Mouse (Mus musculus) spleen, adult 18-20 months (tissue): ENCODE results near the gene Prickle2.

Source experiments
- DNase-seq, 2 experiments: peaks; one replicate each; pipeline ENCODE4 v3.0.0; 2022; ENCODE audit warnings: mixed read lengths in 2 of 2

The Prickle2 gene

GRCm38 (mm10) chr6:92665530-92665989 is 40.4 kb downstream of the Prickle2 start:
- peak in 1 of 2 experiments; percentile 12 for DNase-seq

- no peak for DNase-seq
These were observed 42.1 kb downstream of the Prickle2 start for GRCm38 (mm10) chr6:92663885-92664284.

DNA sequence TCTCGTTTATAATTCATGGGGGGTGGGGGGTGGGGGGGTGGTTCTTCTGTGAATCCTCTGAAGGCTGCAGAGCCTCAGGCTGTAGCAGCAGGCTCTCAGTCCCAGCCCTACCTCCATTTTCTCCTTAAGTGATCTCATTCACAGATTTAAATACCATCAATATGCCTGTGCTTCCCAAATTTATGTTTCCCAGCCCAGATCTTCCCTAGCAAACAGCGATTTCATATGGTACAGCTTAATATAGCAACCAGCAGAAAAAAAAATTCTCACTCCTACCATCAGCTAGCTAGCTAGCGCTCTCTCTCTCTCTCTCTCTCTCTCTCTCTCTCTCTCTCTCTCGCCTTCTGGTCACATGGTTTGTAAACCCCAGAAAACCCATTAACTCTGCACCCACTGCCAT is 42.5 kb downstream of the Prickle2 start:
- no peak for DNase-seq

GRCm38 (mm10) chr6:92649063-92649462 is 56.9 kb downstream of the Prickle2 start:
- DNase-seq, result no peak

DNA sequence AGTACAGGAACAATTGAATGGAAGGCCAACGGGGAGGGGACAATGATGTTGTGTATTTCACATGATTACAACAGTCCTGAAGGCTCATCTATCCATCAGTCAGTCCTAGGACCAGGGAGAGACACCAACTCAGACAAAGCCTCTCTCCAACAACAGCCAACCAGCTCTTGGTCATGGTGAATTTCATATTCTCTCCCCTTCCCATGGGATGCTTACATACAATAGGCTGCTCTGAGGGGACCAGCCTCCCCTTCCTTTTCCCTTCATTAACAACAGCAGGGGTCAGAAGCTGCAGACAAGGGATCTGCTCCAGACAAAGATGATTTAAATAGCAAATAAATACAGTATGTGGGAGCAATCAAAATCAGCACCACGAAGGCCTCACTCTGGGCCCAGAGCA is 57.4 kb downstream of the Prickle2 start:
- no peak for DNase-seq

GRCm38 (mm10) chr6:92642929-92643328 is 63.0 kb downstream of the Prickle2 start:
- DNase-seq, result no peak

DNA sequence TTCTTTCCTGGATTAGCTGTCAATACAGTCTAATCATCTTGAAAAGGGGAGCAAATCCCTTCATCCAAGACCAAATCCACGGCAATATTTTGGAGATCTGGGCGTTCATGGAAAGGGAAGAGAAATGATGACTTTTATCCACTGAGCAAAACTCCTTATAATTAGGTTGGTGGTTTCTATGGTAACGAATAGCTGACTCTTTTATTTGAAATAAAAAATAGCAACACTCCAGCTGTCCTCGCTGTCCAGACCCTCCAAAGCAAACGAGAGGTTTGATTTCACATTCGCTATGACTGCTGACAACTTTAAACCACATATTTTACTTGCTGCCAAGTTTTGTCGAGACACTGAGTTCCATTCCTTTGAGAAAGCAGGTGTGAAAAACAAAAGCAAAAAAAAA is 64.0 kb downstream of the Prickle2 start:
- DNase-seq, result no peak

DNA sequence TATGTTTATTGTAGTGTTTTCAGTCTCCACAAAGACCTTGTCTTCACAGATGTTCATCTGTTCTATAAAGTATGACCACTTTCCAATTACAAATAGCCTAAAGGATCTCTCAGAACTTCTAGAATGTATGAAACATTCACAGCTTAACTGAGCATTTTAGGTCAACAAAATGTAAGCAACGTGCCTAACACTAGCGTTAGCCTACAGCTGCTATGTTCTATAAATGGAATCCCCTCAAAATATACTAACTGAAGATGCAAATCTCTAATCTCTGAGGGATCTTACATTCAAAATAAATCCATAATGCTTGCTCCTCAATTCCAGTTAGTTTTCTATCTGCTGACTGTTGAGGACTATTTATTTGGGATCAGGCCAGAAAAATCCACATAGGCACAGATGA is 65.1 kb downstream of the Prickle2 start:
- no peak for DNase-seq

GRCm38 (mm10) chr6:92636431-92636830 is 69.5 kb downstream of the Prickle2 start:
- DNase-seq, result no peak

GRCm38 (mm10) chr6:92634876-92635468 is 71.0 kb downstream of the Prickle2 start:
- DNase-seq, result no peak

GRCm38 (mm10) chr6:92630991-92631390 is 75.0 kb downstream of the Prickle2 start:
- no peak for DNase-seq

GRCm38 (mm10) chr6:92627711-92628110 is 78.2 kb downstream of the Prickle2 start:
- DNase-seq, result no peak

- no peak for DNase-seq
These were observed 78.8 kb downstream of the Prickle2 start for GRCm38 (mm10) chr6:92627048-92627617.

DNA sequence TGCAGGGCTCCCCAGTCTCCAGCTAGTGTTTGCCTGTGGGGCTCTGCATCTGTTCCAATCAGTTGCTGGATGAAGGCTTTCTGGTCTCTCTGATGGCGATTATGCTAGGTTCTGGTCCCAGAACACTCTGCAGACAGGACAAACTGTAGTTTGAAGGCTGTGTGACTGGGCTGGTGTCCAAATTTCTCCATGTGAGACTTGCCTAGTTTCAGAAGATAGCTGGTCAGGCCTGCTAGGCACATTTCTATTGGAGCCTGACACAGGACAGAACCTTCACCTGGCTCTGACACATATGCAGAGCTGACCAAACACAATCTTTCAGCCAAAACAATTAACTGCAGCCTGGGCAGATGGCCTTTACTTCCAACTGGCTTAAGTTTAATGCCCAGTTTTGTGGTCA is 80.0 kb downstream of the Prickle2 start:
- DNase-seq, result no peak

- no peak for DNase-seq
These were observed 81.6 kb downstream of the Prickle2 start for GRCm38 (mm10) chr6:92624306-92624705.

GRCm38 (mm10) chr6:92617183-92617582 is 88.8 kb downstream of the Prickle2 start:
- no peak for DNase-seq

DNA sequence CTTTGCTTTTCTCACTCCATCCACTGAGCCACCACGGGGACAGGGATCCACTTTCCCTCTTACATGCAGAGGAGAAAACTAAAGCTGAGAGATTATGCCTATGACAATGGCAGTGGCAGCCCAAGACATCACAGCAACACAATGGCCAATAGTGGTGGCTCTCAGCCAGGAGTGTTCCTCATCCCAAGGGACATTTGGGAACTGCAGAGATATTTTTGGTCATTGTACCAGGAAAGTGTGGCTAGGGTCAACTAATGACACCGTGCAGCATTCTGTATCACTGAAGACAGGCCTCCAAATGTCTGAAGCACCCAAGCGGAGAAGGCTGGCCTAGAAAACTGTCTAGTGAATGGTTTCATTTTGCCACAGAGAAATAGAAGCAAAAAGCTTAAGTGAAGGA is 91.2 kb downstream of the Prickle2 start:
- no peak for DNase-seq

DNA sequence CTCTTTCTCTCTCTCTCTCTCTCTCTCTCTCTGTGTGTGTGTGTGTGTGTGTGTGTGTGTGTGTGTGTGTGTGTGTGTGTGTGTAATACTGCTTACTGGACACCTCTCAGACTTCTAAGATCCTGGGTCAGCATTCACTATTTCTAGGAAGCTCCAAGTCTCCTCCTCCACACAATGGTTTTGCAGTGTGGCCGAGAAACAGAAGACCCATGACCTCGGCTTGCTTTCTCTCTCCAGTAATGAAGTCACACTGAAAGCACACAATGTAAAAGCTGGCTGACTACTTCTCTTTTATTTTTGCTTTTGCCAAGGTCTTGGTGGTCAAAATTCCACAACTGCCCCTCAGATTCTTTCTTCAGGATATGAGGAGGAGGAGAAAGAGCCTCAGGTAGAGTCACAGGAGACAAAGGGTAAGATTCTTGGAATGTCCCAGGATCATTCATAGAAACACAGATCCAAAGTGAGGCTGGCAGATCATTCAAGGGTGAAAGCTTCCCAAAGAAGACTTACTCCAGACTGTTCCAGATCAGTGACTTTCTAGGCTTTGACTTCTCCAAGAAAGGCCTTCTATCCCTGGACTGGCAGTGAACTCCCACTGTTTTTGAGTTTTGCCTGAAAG is 93.7 kb downstream of the Prickle2 start:
- DNase-seq, result no peak

GRCm38 (mm10) chr6:92609682-92610235 is 96.2 kb downstream of the Prickle2 start:
- DNase-seq, result no peak

GRCm38 (mm10) chr6:92609078-92609477 is 96.9 kb downstream of the Prickle2 start:
- DNase-seq, result no peak

GRCm38 (mm10) chr6:92605156-92605555 is 100.8 kb downstream of the Prickle2 start:
- no peak for DNase-seq

DNA sequence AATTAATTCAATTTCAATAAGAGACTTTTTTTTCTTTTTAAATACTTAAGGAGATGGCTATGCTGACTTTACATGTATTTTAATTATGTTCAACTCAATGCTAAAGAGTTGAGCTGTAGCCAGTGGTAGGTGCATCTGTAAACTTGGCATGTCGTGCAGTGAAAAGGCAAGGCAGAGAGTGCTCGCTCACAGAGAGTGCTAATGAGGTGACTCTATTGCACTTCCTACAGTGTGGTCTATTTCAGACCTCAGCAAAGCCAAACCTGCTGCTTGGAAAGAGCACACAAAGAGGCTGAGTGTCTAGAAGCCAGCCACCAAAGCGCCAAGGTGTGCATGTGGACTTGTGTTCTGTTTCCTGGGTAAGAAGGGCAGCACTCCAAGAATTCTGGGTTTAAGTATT is 109.6 kb downstream of the Prickle2 start:
- no peak for DNase-seq

- DNase-seq, result no peak
These were observed 116.4 kb downstream of the Prickle2 start for GRCm38 (mm10) chr6:92589381-92590065.

GRCm38 (mm10) chr6:92584026-92584425 is 121.9 kb downstream of the Prickle2 start:
- DNase-seq, result no peak
